Mouse (Mus musculus) forebrain, embryonic 13.5 days (tissue): Measurements from ENCODE around the gene F11r. TPM values are rescaled to one million over a fixed set of nuclear protein-coding genes. Genes with fewer than 3 reads are reported as not detected.

ENCODE experiments used
- ATAC-seq: fragments of 200-750 bp; cut with Nextera tagmentation; 2 replicates; pipeline ENCODE4 v1.8.0; 2017
- H3K27ac ChIP-seq: fragments of 300-500 bp; sonication (generic); 2 replicates; pipeline ENCODE4 v1.5.1; 2015; ENCODE audit warnings: inconsistent platforms, mild to moderate bottlenecking, moderate library complexity
- H3K27me3 ChIP-seq: fragments of 300-500 bp; sonication (generic); 2 replicates; pipeline ENCODE4 v1.6.1; 2015; ENCODE audit warnings: mild to moderate bottlenecking, inconsistent platforms
- H3K36me3 ChIP-seq: fragments of 300-500 bp; sonication (generic); 2 replicates; pipeline ENCODE4 v1.6.1; 2015; ENCODE audit warnings: mild to moderate bottlenecking, inconsistent platforms; ENCODE audit not compliant: poor library complexity, severe bottlenecking
- H3K4me1 ChIP-seq: fragments of 300-500 bp; sonication (generic); 2 replicates; pipeline ENCODE4 v1.6.1; 2015; ENCODE audit warnings: inconsistent platforms
- H3K4me2 ChIP-seq: fragments of 300-500 bp; sonication (generic); 2 replicates; pipeline ENCODE4 v1.6.1; 2015; ENCODE audit warnings: inconsistent platforms, mild to moderate bottlenecking, moderate library complexity
- H3K4me3 ChIP-seq: fragments of 300-500 bp; sonication (generic); 2 replicates; pipeline ENCODE4 v1.5.1; 2015; ENCODE audit warnings: mild to moderate bottlenecking, inconsistent platforms
- H3K9ac ChIP-seq: fragments of 300-500 bp; sonication (generic); 2 replicates; pipeline ENCODE4 v1.6.1; 2015; ENCODE audit warnings: mild to moderate bottlenecking, inconsistent platforms
- H3K9me3 ChIP-seq: fragments of 300-500 bp; sonication (generic); replicated peaks from 2 replicates; pipeline ENCODE4 v1.6.1; 2016; ENCODE audit warnings: inconsistent platforms
- WGBS: fragments of 180-500 bp; shearing (Covaris S2); methylation state at CpG from one replicate; pipeline ENCODE4 v1.1.7; 2015; 5-methylcytosine and 5-hydroxymethylcytosine counted together
- polyA plus RNA-seq: library from polyadenylated mRNA; unstranded; fragments of >200 nt; fragmentation: Nextera tagmentation; extraction: Ambion mirVana; gene quantifications from 2 replicates; pipeline ENCODE4 v1.2.1, GENCODE M21; 2015

Gene F11r
- polyA plus RNA-seq, 1 experiment from 2014 or later = 8.4 TPM

- ATAC-seq = no peak
- Histone ChIP-seq H3K27me3 (no peaks in the 10 kb centered on the region), H3K9me3 (0 out of 2 replicates have a peak, but pooled peaks cover 8% of the 10 kb centered on the region), H3K4me1 (no peaks in the 10 kb centered on the region), H3K9ac (no peak overlapping the region), H3K36me3 (no peaks in the 10 kb centered on the region), H3K4me2 (no peak overlapping the region), H3K4me3 (no peak overlapping the region), H3K27ac (no peak overlapping the region)
- WGBS = 79% methylated on average over 8 of the region's 8 CpGs
These were observed 39.8 kb downstream of the F11r start for GRCm38 (mm10) chr1:171477123-171477522.

GRCm38 (mm10) chr1:171477758-171478545 is 40.6 kb downstream of the F11r start:
- H3K4me3 ChIP-seq = peak overlapping the region; percentile 29
- no peaks in the 10 kb centered on the region for H3K27me3 ChIP-seq
- ATAC-seq = peak; percentile 38; the same call in 1 of the 2 replicates
- peak overlapping the region; percentile 37 for H3K4me2 ChIP-seq
- H3K27ac ChIP-seq = no peak overlapping the region
- peaks cover 13% of the 10 kb centered on the region; the same call in 1 of the 2 replicates for H3K9me3 ChIP-seq
- WGBS = 68% methylated on average over 27 of the region's 27 CpGs
- 0 out of 2 replicates have a peak overlapping the region, but pooled peaks have one; percentile 13 for H3K9ac ChIP-seq
- no peaks in the 10 kb centered on the region for H3K36me3 ChIP-seq
- no peaks in the 10 kb centered on the region for H3K4me1 ChIP-seq

- H3K9me3 ChIP-seq = peaks cover 18% of the 10 kb centered on the region; the same call in 1 of the 2 replicates
- H3K27ac ChIP-seq = no peak overlapping the region
- 60% methylated on average over 2 of the region's 2 CpGs for WGBS
- H3K36me3 ChIP-seq = no peaks in the 10 kb centered on the region
- H3K27me3 ChIP-seq = no peaks in the 10 kb centered on the region
- ATAC-seq = peak; percentile 53
- H3K4me1 ChIP-seq = no peaks in the 10 kb centered on the region
- H3K4me2 ChIP-seq = no peak overlapping the region
- H3K9ac ChIP-seq = no peak overlapping the region
- H3K4me3 ChIP-seq = no peak overlapping the region
These were observed 41.6 kb downstream of the F11r start for GRCm38 (mm10) chr1:171478968-171479367.

- Histone ChIP-seq H3K27ac (no peak overlapping the region), H3K4me1 (no peaks in the 10 kb centered on the region), H3K27me3 (no peaks in the 10 kb centered on the region), H3K4me2 (no peak overlapping the region), H3K36me3 (no peaks in the 10 kb centered on the region), H3K9ac (no peak overlapping the region), H3K9me3 (peaks cover 17% of the 10 kb centered on the region), H3K4me3 (no peak overlapping the region)
- ATAC-seq = no peak
- 90% methylated on average over 13 of the region's 13 CpGs for WGBS
These were observed 56.9 kb downstream of the F11r start for GRCm38 (mm10) chr1:171494241-171494640.

- no peak for ATAC-seq
- Histone ChIP-seq H3K27me3 (no peaks in the 10 kb centered on the region), H3K4me3 (no peak overlapping the region), H3K9me3 (peaks cover 10% of the 10 kb centered on the region), H3K4me2 (no peak overlapping the region), H3K4me1 (no peaks in the 10 kb centered on the region), H3K9ac (no peak overlapping the region), H3K36me3 (no peaks in the 10 kb centered on the region), H3K27ac (no peak overlapping the region)
- WGBS = 88% methylated on average over 6 of the region's 6 CpGs
These were observed 58.0 kb downstream of the F11r start for GRCm38 (mm10) chr1:171495371-171495770.

- Histone ChIP-seq H3K9ac (no peak overlapping the region), H3K4me3 (no peak overlapping the region), H3K4me1 (peaks cover 6% of the 10 kb centered on the region), H3K27ac (no peak overlapping the region), H3K9me3 (no peaks in the 10 kb centered on the region), H3K36me3 (no peaks in the 10 kb centered on the region), H3K4me2 (no peak overlapping the region), H3K27me3 (no peaks in the 10 kb centered on the region)
- no peak for ATAC-seq
- 79% methylated on average over 5 of the region's 5 CpGs for WGBS
These were observed 62.5 kb downstream of the F11r start for GRCm38 (mm10) chr1:171499856-171500255.

- ATAC-seq = no peak
- Histone ChIP-seq H3K9me3 (peaks cover 3% of the 10 kb centered on the region; the same call in 1 of the 2 replicates), H3K4me1 (peaks cover 13% of the 10 kb centered on the region), H3K36me3 (0 out of 2 replicates have a peak, but pooled peaks cover 4% of the 10 kb centered on the region), H3K9ac (no peak overlapping the region), H3K27me3 (no peaks in the 10 kb centered on the region), H3K4me3 (no peak overlapping the region), H3K4me2 (no peak overlapping the region; the same call in 1 of the 2 replicates), H3K27ac (no peak overlapping the region)
- WGBS = 60% methylated on average over 6 of the region's 6 CpGs
These were observed 63.8 kb downstream of the F11r start for GRCm38 (mm10) chr1:171501016-171501610.

GRCm38 (mm10) chr1:171501636-171502080 is 64.3 kb downstream of the F11r start:
- Histone ChIP-seq H3K9me3 (peaks cover 5% of the 10 kb centered on the region; the same call in 1 of the 2 replicates), H3K36me3 (0 out of 2 replicates have a peak, but pooled peaks cover 7% of the 10 kb centered on the region), H3K4me1 (peaks cover 13% of the 10 kb centered on the region), H3K9ac (no peak overlapping the region), H3K27me3 (no peaks in the 10 kb centered on the region), H3K4me3 (0 out of 2 replicates have a peak overlapping the region, but pooled peaks have one; percentile 14), H3K4me2 (peak overlapping the region; percentile 71), H3K27ac (peak overlapping the region; percentile 72)
- ATAC-seq = no peak
- WGBS = 4% methylated on average over 5 of the region's 5 CpGs

- Histone ChIP-seq H3K27ac (peak overlapping the region; percentile 95), H3K9me3 (peaks cover 5% of the 10 kb centered on the region; the same call in 1 of the 2 replicates), H3K4me3 (peak overlapping the region; percentile 67), H3K4me2 (peak overlapping the region; percentile 71), H3K27me3 (no peaks in the 10 kb centered on the region), H3K9ac (peak overlapping the region; percentile 50), H3K36me3 (0 out of 2 replicates have a peak, but pooled peaks cover 7% of the 10 kb centered on the region), H3K4me1 (peaks cover 13% of the 10 kb centered on the region)
- peak; percentile 89 for ATAC-seq
- WGBS = under 1% methylated on average over 14 of the region's 14 CpGs
These were observed 65.3 kb downstream of the F11r start for GRCm38 (mm10) chr1:171502388-171503249.

- no peaks in the 10 kb centered on the region for H3K27me3 ChIP-seq
- 0 out of 2 replicates have a peak, but pooled peaks cover 7% of the 10 kb centered on the region for H3K36me3 ChIP-seq
- H3K4me3 ChIP-seq = peak within 1 kb of the TSS; percentile 67
- 1% methylated on average over 19 of the region's 19 CpGs for WGBS
- peaks cover 13% of the 10 kb centered on the region for H3K4me1 ChIP-seq
- peak; percentile 90 for ATAC-seq
- H3K9ac ChIP-seq = peak within 1 kb of the TSS; percentile 82
- H3K9me3 ChIP-seq = peaks cover 5% of the 10 kb centered on the region; the same call in 1 of the 2 replicates
- peak within 1 kb of the TSS; percentile 95 for H3K27ac ChIP-seq
- peak within 1 kb of the TSS; percentile 71 for H3K4me2 ChIP-seq
These were observed 65.9 kb downstream of the F11r start, which contains the start of gene Alyref2 for GRCm38 (mm10) chr1:171503250-171503591. TSS of gene Alyref2 (plus strand) at chr1:171503478.

GRCm38 (mm10) chr1:171503592-171504291 is 66.4 kb downstream of the F11r start:
- under 1% methylated on average over 53 of the region's 53 CpGs for WGBS
- Histone ChIP-seq H3K4me3 (peak overlapping the region; percentile 67), H3K27me3 (no peaks in the 10 kb centered on the region), H3K27ac (peak overlapping the region; percentile 95), H3K9ac (peak overlapping the region; percentile 82), H3K36me3 (0 out of 2 replicates have a peak, but pooled peaks cover 7% of the 10 kb centered on the region), H3K4me2 (peak overlapping the region; percentile 71), H3K9me3 (peaks cover 5% of the 10 kb centered on the region; the same call in 1 of the 2 replicates), H3K4me1 (peaks cover 13% of the 10 kb centered on the region)
- ATAC-seq = peak; percentile 65
